Comparison of ENCODE assay signal across 8 mouse cellular contexts in the genomic region with DNA sequence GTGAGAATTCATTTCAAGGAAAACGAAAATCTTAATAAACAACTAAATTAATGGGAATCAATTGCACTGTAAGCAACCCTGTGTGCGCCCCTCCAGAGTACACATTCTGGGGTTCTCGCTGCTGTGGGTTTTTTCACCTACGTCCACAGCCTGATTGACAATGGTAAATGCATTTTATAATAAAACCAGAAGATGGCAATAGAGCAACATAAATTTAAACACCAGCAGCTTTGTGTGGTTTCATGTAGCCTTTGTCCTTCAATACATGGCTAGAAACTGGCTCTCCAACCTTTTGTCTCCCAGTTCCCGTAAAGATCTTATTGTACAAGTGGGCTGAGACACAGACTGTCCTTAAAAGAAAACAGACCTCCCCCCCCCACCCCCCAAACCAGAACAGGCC. TPM values are rescaled to one million over a fixed set of nuclear protein-coding genes. Genes with fewer than 3 reads are reported as not detected.
DNase-seq lines count a peak whose midpoint lies in the region; ATAC-seq and TF ChIP-seq lines count a peak whose summit lies in the region.

No protein-coding gene starts in this region.

- peak overlapping the region; percentile 53 for H3K9ac ChIP-seq in CH12.LX (ENCODE audit: insufficient read depth, low read depth)
- H3K9ac ChIP-seq in embryonic facial prominence, embryonic 15.5 days = no peak overlapping the region
- no peak overlapping the region for H3K9ac ChIP-seq in intestine, embryonic 14.5 days (ENCODE audit: low read length)
- no peak overlapping the region for H3K9ac ChIP-seq in stomach, embryonic 15.5 days

- TF ChIP-seq EP300 in CH12.LX (IDR thresholded peaks at IDR 0.05; ENCODE audit: low read length) = no peak

- dilution Hi-C loops in CH12.LX (cut with MboI; ENCODE audit: extremely low pct_ligation_motif_present, extremely low pct_unique_long_range_greater_than_20kb, low sequenced_read_pairs) = no loop called here

- no peaks in the 10 kb centered on the region for H3K9me3 ChIP-seq in CH12.LX (replicated peaks; ENCODE audit: low read length)
- no peaks in the 10 kb centered on the region for H3K9me3 ChIP-seq in embryonic facial prominence, embryonic 15.5 days (replicated peaks)
- no peaks in the 10 kb centered on the region for H3K9me3 ChIP-seq in intestine, embryonic 14.5 days (ENCODE audit: control insufficient read depth, low read length)
- H3K9me3 ChIP-seq in stomach, embryonic 15.5 days = no peaks in the 10 kb centered on the region

- H3K79me2 ChIP-seq in CH12.LX (replicated peaks; ENCODE audit: control insufficient read depth, extremely low read depth, insufficient read depth, poor library complexity, severe bottlenecking) = no peaks in the 10 kb centered on the region

- H3K36me3 ChIP-seq in CH12.LX (replicated peaks in 1 of 2; ENCODE audit: control insufficient read depth in 1 of 2, insufficient read depth in 1 of 2, low read length in 1 of 2) = no peaks in the 10 kb centered on the region
- H3K36me3 ChIP-seq in embryonic facial prominence, embryonic 15.5 days = no peaks in the 10 kb centered on the region
- H3K36me3 ChIP-seq in intestine, embryonic 14.5 days (ENCODE audit: control insufficient read depth, insufficient read depth, low read length) = no peaks in the 10 kb centered on the region
- H3K36me3 ChIP-seq in stomach, embryonic 15.5 days = no peaks in the 10 kb centered on the region

- DNase-seq in cerebellum, postnatal 14 days = peak; percentile 9 to 27
- DNase-seq in cerebellum, adult 11 months = no peak
- peak; percentile 39 for DNase-seq in CH12.LX (ENCODE audit: extremely low read depth)
- DNase-seq in intestine, embryonic 14.5 days (ENCODE audit: low spot score) = no peak
- DNase-seq in lung, postnatal 25 days (ENCODE audit: low spot score) = peak; percentile 41
- DNase-seq in cerebellum, adult 8-10 months = no peak

- H3K4me1 ChIP-seq in CH12.LX (ENCODE audit: control insufficient read depth in 1 of 2, insufficient read depth in 2 of 2) = peaks cover 4 to 8% of the 10 kb centered on the region in 2 experiments; a peak in 2 of 4 replicates
- peaks cover 7% of the 10 kb centered on the region for H3K4me1 ChIP-seq in embryonic facial prominence, embryonic 15.5 days
- H3K4me1 ChIP-seq in intestine, embryonic 14.5 days (replicated peaks; ENCODE audit: control insufficient read depth, insufficient read depth, low read length) = no peaks in the 10 kb centered on the region; the same call in 1 of the 2 replicates
- no peaks in the 10 kb centered on the region for H3K4me1 ChIP-seq in stomach, embryonic 15.5 days

- ATAC-seq in embryonic facial prominence, embryonic 15.5 days (ENCODE audit: insufficient number of reproducible peaks, low FRiP score, low TSS enrichment, low read depth) = peak; percentile 67
- ATAC-seq in intestine, embryonic 14.5 days (replicated peaks; ENCODE audit: low FRiP score, low TSS enrichment, low read depth) = peak; percentile 80
- ATAC-seq in stomach, embryonic 15.5 days (ENCODE audit: insufficient read depth, low FRiP score, low read depth) = peak; percentile 75; the same call in 1 of the 2 replicates

- peak; percentile 78 for TF ChIP-seq RAD21 in CH12.LX (IDR thresholded peaks at IDR 0.05; ENCODE audit: low read depth, low read length)

- TF ChIP-seq CTCF in CH12.LX (conservative IDR thresholded peaks at IDR 0.05 in 1 of 2, IDR thresholded peaks at IDR 0.05 in 1 of 2; ENCODE audit: low read depth in 2 of 2, low read length in 2 of 2) = peak in 1 of 2 experiments; percentile 75; a peak in 2 of 4 replicates

- in situ Hi-C loops in CH12.LX (cut with MboI; ENCODE audit: low pct_ligation_motif_present, low pct_unique_long_range_greater_than_20kb, low sequenced_read_pairs) = loop anchor here (5.0 kb wide), 1 partner anchor 96 kb away; no protein-coding TSS in a partner anchor

- no peaks in the 10 kb centered on the region for H3K27me3 ChIP-seq in CH12.LX (replicated peaks)
- H3K27me3 ChIP-seq in embryonic facial prominence, embryonic 15.5 days = no peaks in the 10 kb centered on the region
- no peaks in the 10 kb centered on the region for H3K27me3 ChIP-seq in intestine, embryonic 14.5 days (replicated peaks; ENCODE audit: control insufficient read depth, insufficient read depth, low read length)
- no peaks in the 10 kb centered on the region for H3K27me3 ChIP-seq in stomach, embryonic 15.5 days (replicated peaks)

- H3K27ac ChIP-seq in CH12.LX (ENCODE audit: insufficient read depth, low read depth) = no peak overlapping the region
- H3K27ac ChIP-seq in embryonic facial prominence, embryonic 15.5 days (replicated peaks) = no peak overlapping the region
- H3K27ac ChIP-seq in intestine, embryonic 14.5 days (ENCODE audit: low read depth) = no peak overlapping the region
- no peak overlapping the region for H3K27ac ChIP-seq in stomach, embryonic 15.5 days

- 23% methylated on average over 5 of the region's 5 CpGs for WGBS in embryonic facial prominence, embryonic 15.5 days
- WGBS in intestine, embryonic 14.5 days = 30% methylated on average over 5 of the region's 5 CpGs
- 35% methylated on average over 5 of the region's 5 CpGs for WGBS in stomach, embryonic 15.5 days

- no peak for TF ChIP-seq POLR2A in CH12.LX (IDR thresholded peaks at IDR 0.05; ENCODE audit: low read depth, low read length)

- no peak overlapping the region for H3K4me3 ChIP-seq in CH12.LX (replicated peaks in 1 of 3; ENCODE audit: low read depth in 2 of 3, low read length in 2 of 3, poor library complexity in 1 of 3)
- peak overlapping the region; percentile 21 for H3K4me3 ChIP-seq in embryonic facial prominence, embryonic 15.5 days (replicated peaks)
- H3K4me3 ChIP-seq in intestine, embryonic 14.5 days (ENCODE audit: low read depth, low read length) = 0 out of 2 replicates have a peak overlapping the region, but pooled peaks have one; percentile 2
- 0 out of 2 replicates have a peak overlapping the region, but pooled peaks have one; percentile 14 for H3K4me3 ChIP-seq in stomach, embryonic 15.5 days (replicated peaks)

- peak overlapping the region; percentile 100 for H3K4me2 ChIP-seq in CH12.LX (ENCODE audit: insufficient read depth, low read depth, poor library complexity, severe bottlenecking)
- peak overlapping the region; percentile 37 for H3K4me2 ChIP-seq in embryonic facial prominence, embryonic 15.5 days (replicated peaks)
- peak overlapping the region; percentile 37 for H3K4me2 ChIP-seq in intestine, embryonic 14.5 days (ENCODE audit: low read length)
- peak overlapping the region; percentile 40 for H3K4me2 ChIP-seq in stomach, embryonic 15.5 days

TF ChIP-seq in CH12.LX, 34 proteins besides CTCF, POLR2A, EP300 and RAD21:
- peak; percentile 57 for TF ChIP-seq SMC3 (IDR thresholded peaks at IDR 0.05; ENCODE audit: low read depth, low read length)
- no peak for TF ChIP-seq ZNF384 (IDR thresholded peaks at IDR 0.05; ENCODE audit: low read depth, low read length)
- no peak for TF ChIP-seq ZMIZ1 (IDR thresholded peaks at IDR 0.05; ENCODE audit: low read depth, low read length)
- no peak for TF ChIP-seq CHD2 (IDR thresholded peaks at IDR 0.05; ENCODE audit: low read length)
- TF ChIP-seq PAX5 (IDR thresholded peaks at IDR 0.05; ENCODE audit: low read length) = no peak
- TF ChIP-seq IRF4 (IDR thresholded peaks at IDR 0.05; ENCODE audit: low read depth, low read length) = 0 out of 2 replicates have a peak, but pooled peaks have one; percentile 15
- TF ChIP-seq JUN (IDR thresholded peaks at IDR 0.05; ENCODE audit: insufficient read depth, low read depth, low read length) = no peak
- TF ChIP-seq E2F4 (IDR thresholded peaks at IDR 0.05; ENCODE audit: insufficient replicate concordance, low read depth, low read length) = no peak

RNA-seq across cellular contexts. Expression of gene Acadl, which starts 33.0 kb away (rescaled TPM):
- 18.8 and 24.7 TPM in 2 replicates for total RNA-seq in CH12.LX (2012; rRNA removed)
- 26.2 and 28.4 TPM in 2 replicates for total RNA-seq in CH12.LX (2014; rRNA removed)
- polyA plus RNA-seq in CH12.LX (2012; ENCODE audit: insufficient read length, low read depth) = 58.9 and 62.6 TPM in 2 replicates
- polyA plus RNA-seq in embryonic facial prominence, embryonic 15.5 days (2015; fragmentation: Nextera tagmentation; extraction: Ambion mirVana) = 87.8 and 91.4 TPM in 2 replicates
- 108 and 121 TPM in 2 replicates for polyA plus RNA-seq in intestine, embryonic 14.5 days (2014; fragmentation: Nextera tagmentation; extraction: Ambion mirVana)
- 163 and 172 TPM in 2 replicates for polyA plus RNA-seq in stomach, embryonic 15.5 days (2015; fragmentation: Nextera tagmentation; extraction: Ambion mirVana)

RNA-seq across cellular contexts. Expression of gene Myl1, which starts 49.1 kb away (rescaled TPM):
- total RNA-seq in CH12.LX (2012; rRNA removed) (not detected in 2 replicates), CH12.LX (2014; rRNA removed) (not detected in 2 replicates)
- polyA plus RNA-seq in CH12.LX (2012; ENCODE audit: insufficient read length, low read depth) = not detected in 2 replicates
- 588 and 776 TPM in 2 replicates for polyA plus RNA-seq in embryonic facial prominence, embryonic 15.5 days (2015; fragmentation: Nextera tagmentation; extraction: Ambion mirVana)
- polyA plus RNA-seq in intestine, embryonic 14.5 days (2014; fragmentation: Nextera tagmentation; extraction: Ambion mirVana) = 13.0 and 14.7 TPM in 2 replicates
- polyA plus RNA-seq in stomach, embryonic 15.5 days (2015; fragmentation: Nextera tagmentation; extraction: Ambion mirVana) = 13.4 and 26.5 TPM in 2 replicates

Comparison
In these comparisons a context has a peak if more than half of its experiments do, and no peak if none do; other contexts are left out.
1. DNase-seq: peak in cerebellum, postnatal 14 days (2 of 2), CH12.LX (single experiment) and lung, postnatal 25 days (single experiment); none in cerebellum, adult 11 months (single experiment), intestine, embryonic 14.5 days (single experiment) and cerebellum, adult 8-10 months (single experiment).
2. H3K4me2 ChIP-seq: peak in every context shown above with its lines; median percentile 100 in CH12.LX; 40 in stomach, embryonic 15.5 days; 37 in embryonic facial prominence, embryonic 15.5 days; 37 in intestine, embryonic 14.5 days.
3. H3K4me3 ChIP-seq: peak in embryonic facial prominence, embryonic 15.5 days (single experiment), intestine, embryonic 14.5 days (single experiment) and stomach, embryonic 15.5 days (single experiment); none in CH12.LX (0 of 3).
4. RNA of gene Myl1, which starts 49.1 kb away (polyA plus RNA-seq): 588 to 776 TPM in embryonic facial prominence, embryonic 15.5 days; 13.4 to 26.5 TPM in stomach, embryonic 15.5 days, 13.0 to 14.7 TPM in intestine, embryonic 14.5 days and not detected in CH12.LX; every median in the first group is over 10 times any median in the second.
5. Peak in every context shown above with its lines, with median percentiles within 50 percentile points of each other: ATAC-seq.